Mouse (Mus musculus) monocyte, adult 5-6 weeks (primary cell): ENCODE results near the gene St6galnac5. TPM values are rescaled to one million over a fixed set of nuclear protein-coding genes. Genes with fewer than 3 reads are reported as not detected.

Source experiments
- ATAC-seq: fragments of 153-309, 156-312 bp; replicated peaks from 2 replicates; pipeline ENCODE4 v1.8.0; 2017; ENCODE audit warnings: mild to moderate bottlenecking; ENCODE audit not compliant: low TSS enrichment, insufficient number of reproducible peaks, severe bottlenecking, poor library complexity, low FRiP score
- total RNA-seq: library from RNA; stranded (forward); fragments of 200-1000, 200-491, 200-594 nt; gene quantifications from 3 replicates; pipeline ENCODE4 v1.2.3, GENCODE M21; 2017

Gene St6galnac5
- total RNA-seq, result 0.10 to 2.5 TPM (median 0.19 TPM) in 3 replicates

GRCm38 (mm10) chr3:152981988-152982387 is at the start of gene St6galnac5:
Gene St6galnac5 (minus strand): TSS chr3:152982246.
- no peak for ATAC-seq

- ATAC-seq, result no peak
Observed at GRCm38 (mm10) chr3:153030756-153031155, 48.7 kb upstream of the St6galnac5 start.

GRCm38 (mm10) chr3:153024016-153024415 is 42.0 kb upstream of the St6galnac5 start:
- no peak for ATAC-seq

DNA sequence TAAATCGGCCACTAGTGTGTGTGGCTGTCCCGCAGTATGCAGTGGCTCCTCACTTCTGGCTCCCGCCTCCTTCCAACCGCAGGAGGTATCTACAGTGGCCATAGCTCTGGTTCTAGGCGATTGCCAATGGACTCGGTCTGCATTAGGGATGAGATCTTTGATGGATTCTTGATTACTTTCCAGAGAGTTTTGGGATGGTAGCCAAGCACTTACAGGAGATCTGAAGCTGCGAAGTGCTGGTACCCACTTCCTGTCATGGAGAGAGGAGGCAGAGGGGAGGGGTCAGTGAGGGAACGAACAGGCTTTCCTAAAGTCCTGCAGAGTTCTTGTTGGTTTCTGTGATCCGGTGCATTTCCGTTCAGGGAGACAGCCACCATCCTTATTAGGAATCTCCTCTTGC is 36.0 kb upstream of the St6galnac5 start:
- no peak for ATAC-seq

DNA sequence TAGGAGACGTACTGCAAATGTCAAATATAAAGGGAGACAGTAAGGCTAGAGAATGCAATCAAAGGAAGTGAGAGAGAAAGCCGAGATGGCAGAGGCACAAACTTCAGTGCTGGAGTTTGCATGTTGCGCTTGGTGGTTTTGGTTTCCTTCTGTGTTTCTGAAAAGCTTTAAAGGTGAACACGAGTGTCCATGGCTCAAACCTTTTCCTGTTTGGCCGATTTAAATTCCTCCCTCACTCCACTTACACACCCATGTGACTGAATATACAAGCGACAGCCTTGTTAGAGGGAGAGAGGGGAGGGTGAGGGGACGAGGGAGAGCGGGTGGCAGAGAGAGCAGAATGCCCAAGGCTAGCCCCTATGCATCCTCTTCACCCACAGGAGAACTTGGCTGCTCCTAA is 34.3 kb upstream of the St6galnac5 start:
- no peak for ATAC-seq

GRCm38 (mm10) chr3:153006893-153007292 is 24.8 kb upstream of the St6galnac5 start:
- ATAC-seq, result no peak

DNA sequence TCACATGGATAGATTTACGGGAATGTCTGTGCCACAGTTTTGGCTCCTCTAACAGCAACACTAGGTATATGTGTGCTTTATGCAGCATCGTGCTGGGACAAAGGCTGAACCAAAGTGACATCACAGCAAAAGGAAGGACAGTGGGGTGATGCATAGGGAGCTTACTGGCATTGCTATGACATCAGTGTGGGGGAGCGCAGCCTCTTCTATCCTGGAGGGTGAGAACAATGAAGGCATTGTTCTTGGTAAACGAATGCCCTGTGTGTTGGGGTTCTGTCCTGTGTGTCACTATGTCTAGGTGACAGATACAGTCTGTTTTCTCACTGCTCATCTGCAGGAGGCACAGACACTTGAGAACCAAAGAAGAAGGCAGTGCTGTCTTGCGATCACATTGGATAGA is 16.9 kb upstream of the St6galnac5 start:
- ATAC-seq, result no peak

GRCm38 (mm10) chr3:152998106-152998505 is 16.1 kb upstream of the St6galnac5 start:
- ATAC-seq, result no peak

DNA sequence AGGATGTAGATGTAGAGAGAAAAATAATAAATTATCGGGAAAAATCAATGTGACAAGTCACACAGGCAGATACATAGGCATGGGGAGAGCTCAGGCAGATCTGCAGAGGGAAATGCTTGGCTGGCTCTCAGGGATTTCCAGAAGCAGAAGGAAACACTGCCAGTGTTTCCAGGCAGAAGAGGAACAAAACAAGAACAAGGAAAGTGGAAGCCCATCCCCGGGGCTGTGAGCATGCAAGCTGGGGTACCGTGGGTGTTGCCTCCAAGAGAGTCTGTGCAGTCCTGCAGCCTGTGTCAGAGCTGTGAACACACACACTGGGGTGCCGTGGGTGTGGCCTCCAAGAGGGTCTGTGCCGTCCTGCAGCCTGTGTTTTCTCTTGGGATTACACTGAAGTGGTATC is 11.6 kb upstream of the St6galnac5 start:
- ATAC-seq, result no peak

DNA sequence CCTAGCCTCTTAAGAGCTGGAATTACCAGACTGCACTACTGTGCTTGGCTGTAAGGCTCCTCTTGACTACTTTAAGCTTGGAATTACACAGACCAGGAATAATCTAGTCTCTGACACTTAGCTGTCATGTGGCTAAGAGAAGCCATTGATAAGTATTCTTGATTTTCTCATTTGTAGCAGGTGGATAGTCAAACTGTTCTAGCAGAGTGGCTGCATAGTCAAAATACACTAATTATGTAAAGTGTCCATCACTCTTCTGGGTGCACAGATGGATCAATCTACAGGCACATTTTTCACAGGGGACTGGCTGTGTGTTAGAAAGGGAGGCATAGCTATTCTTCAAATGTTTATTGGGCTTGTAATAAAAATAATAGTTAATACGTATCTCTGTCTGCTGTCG is 8.7 kb upstream of the St6galnac5 start:
- ATAC-seq, result no peak

GRCm38 (mm10) chr3:152980978-152981974 is 770 bp downstream of the St6galnac5 start:
- ATAC-seq, result no peak

DNA sequence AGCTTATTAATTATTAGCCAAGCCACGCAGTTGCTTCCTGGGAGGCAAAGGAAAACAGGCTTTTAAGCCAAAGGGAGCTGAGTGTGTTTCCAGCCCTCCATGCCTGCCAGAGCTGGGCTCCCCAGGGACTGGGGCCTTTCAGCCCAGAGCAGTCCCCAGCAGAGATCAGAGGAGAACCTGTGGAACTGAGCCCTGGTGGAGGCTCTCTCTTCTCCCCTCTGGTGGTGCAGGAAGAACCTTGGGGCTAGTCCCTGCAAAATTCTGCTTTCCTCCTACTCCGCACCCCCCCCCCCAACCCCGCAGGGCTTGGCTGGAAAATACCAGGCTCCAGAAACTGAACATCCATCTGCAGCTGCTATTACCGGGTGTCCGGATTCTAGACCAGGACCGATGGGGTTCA is 1.6 kb downstream of the St6galnac5 start:
- ATAC-seq, result no peak

DNA sequence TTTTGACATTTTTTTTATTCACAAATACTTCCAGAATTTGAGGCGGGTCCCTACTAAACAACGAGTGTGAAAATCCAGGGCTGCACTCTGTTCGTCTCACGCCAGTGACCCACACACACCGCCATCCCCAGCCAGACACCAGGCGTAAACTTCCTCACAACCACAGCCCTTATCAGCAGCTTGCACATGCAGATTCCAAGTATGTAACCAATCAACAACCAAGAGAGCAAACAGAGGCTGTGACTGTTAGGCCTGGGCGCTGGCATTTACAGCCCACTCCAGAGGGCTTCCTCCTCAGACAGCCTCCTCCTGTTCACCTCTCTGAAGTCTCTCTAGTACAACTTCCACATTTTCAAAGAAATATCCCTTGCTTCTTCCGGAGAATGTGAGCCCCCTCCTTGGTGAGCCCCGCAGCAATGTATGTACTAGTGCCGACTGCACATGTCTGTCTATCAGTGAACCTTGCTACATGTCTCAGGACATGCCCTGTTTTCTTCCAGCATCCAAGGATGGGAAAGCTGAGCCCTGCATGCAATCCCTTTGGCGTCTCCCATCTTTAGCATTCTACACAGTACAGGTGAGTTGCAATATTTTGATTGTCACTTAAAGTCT is 2.5 kb downstream of the St6galnac5 start:
- ATAC-seq, result no peak

- no peak for ATAC-seq
Observed at GRCm38 (mm10) chr3:152971373-152971772, 10.7 kb downstream of the St6galnac5 start.

DNA sequence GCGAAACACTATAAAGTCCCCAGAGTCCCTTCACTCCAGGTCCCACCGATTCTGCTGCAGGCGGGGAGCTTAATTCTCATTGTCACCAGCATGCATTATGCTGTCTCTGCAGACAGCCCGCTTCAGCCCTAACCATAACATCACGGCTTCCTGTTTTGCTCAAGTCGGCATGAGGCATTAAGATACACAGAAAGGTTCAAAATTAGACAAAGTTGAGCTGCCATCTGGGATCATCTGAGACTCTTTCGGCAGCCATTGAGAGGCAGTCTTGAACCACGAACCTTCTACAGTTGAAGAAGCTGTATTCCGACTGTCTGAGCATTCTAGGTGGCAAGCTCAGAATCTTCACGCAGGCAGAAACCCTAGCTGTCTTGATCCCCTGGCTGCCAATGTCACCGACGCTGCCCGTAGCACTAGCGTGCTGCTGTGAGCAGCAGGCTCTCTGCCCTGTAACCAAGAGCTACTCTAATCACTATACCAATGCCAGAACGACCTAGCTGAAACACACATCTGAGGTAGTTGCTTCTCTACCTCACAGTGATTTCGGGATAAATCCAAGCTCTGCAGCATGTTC is 12.2 kb downstream of the St6galnac5 start:
- ATAC-seq, result no peak

- no peak for ATAC-seq
Observed at GRCm38 (mm10) chr3:152961855-152962376, 20.1 kb downstream of the St6galnac5 start.

- 0 out of 2 replicates have a peak, but pooled peaks have one; percentile 22 for ATAC-seq
Observed at GRCm38 (mm10) chr3:152958358-152959150, 23.5 kb downstream of the St6galnac5 start.

DNA sequence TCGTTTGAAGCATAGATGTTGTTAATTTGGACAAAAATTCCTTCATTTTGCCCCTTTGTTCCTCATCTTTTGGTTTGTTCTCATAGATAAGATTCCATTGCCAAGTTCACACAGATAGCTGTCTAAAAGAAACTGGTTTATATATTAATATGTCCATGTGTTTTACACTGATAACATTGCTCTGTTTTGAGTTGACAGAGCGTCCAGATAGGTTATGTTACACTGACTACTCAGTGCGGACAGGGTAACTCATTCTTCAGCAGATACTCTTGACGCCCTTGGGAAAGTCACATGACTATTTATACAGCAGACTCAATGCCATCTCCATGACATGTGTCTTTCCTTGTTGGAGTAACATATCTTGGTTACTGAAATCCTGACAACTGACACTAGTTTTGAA is 25.3 kb downstream of the St6galnac5 start:
- no peak for ATAC-seq

DNA sequence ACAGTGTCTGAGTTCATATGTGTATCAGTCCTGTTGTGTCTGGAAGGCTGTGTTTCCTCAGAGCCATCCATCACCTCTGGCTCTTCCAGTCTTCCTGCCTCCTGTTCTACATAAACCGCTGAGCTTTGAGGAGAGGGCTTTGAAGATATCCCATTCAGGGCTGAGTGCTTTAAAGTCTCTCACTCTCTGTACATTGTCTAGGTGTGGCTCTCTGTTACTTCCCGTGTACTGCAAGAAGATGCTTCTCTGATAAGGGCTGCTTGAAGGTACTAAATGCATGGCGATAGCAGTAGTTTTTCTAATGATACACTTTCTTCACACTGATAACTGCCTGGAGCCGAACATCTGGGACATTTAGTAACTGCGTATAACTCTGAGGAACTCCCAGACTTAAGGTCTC is 26.0 kb downstream of the St6galnac5 start:
- no peak for ATAC-seq
